31 mouse cellular contexts compared by ENCODE assay signal in the genomic region with DNA sequence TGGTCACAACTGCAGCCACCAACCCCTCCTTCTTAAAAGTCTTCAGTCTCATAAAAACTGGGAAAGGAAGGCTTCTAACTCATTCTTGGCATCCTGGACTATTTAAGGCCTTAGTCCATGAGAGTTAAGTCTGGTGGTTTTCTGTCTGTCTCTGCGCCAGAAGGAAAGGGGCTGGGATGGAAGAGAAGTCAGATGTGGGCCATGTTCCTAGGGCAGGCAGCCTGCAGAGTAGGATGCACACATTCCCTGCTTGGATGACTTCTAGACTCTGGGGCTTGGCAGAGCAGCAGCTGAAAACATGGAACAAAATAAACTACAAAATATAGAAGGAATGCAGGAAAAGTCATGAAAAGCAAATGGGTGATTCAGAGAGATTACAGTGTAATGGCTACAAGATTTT.
A peak's percentile ranks its signal among the peaks of the same experiment; 100 is the strongest.
DNase-seq lines count a peak whose midpoint lies in the region; ATAC-seq lines count a peak whose summit lies in the region.
"Had no signal": no experiment of that assay in that cellular context is flagged by ENCODE, and none has a peak within 500 bp of the region (broad histone marks: within the 10 kb centered on the region; RNA-seq: fewer than 3 reads in every experiment).

No protein-coding gene starts in this region.

- no peak overlapping the region for H3K4me3 ChIP-seq in lung, embryonic 15.5 days
- no peak overlapping the region for H3K4me3 ChIP-seq in embryonic facial prominence, embryonic 15.5 days (replicated peaks)
- H3K4me3 ChIP-seq: erythroblast, embryonic 14.5 days; forebrain, embryonic 12.5 days; heart, embryonic 15.5 days; kidney, embryonic 15.5 days; layer of hippocampus, adult 2 months; left cerebral cortex, adult 2 months; liver, embryonic 13.5 days; midbrain, embryonic 10.5 days; midbrain, embryonic 15.5 days; neural tube, embryonic 15.5 days had no signal

- intact Hi-C loops in heart, postnatal 25 days (cut with DNase I): no loop called here

- no peak for ATAC-seq in lung, embryonic 15.5 days (ENCODE audit: borderline replicate concordance, extremely low read depth, low FRiP score, low TSS enrichment)
- no peak for ATAC-seq in embryonic facial prominence, embryonic 15.5 days (ENCODE audit: insufficient number of reproducible peaks, low FRiP score, low TSS enrichment, low read depth)
- ATAC-seq: CD4-positive, CD25-positive, alpha-beta regulatory T cell, adult 4 months; forebrain, postnatal 0 days; intestine, postnatal 0 days; midbrain, embryonic 15.5 days had no signal

- H3K4me2 ChIP-seq in lung, embryonic 15.5 days: no peak overlapping the region
- H3K4me2 ChIP-seq in embryonic facial prominence, embryonic 15.5 days (replicated peaks): no peak overlapping the region
- H3K4me2 ChIP-seq: forebrain, embryonic 12.5 days; heart, embryonic 15.5 days; hindbrain, embryonic 14.5 days; kidney, embryonic 15.5 days; liver, embryonic 13.5 days; midbrain, embryonic 15.5 days; neural tube, embryonic 15.5 days had no signal

- 85% methylated on average over 1 of the region's 1 CpGs for WGBS in lung, embryonic 15.5 days
- 53% methylated on average over 1 of the region's 1 CpGs for WGBS in embryonic facial prominence, embryonic 15.5 days

- DNase-seq in heart, adult 11 months: peak; percentile 92
- no peak for DNase-seq in heart, postnatal 25 days (ENCODE audit: low spot score)
- no peak for DNase-seq in lung, postnatal 14 days
- DNase-seq in NIH3T3 (ENCODE audit: low read depth): peak; percentile 74
- DNase-seq in cerebellum, postnatal 36 days: no peak
- no peak for DNase-seq in spleen, postnatal 36 days (ENCODE audit: low spot score in 2 of 2)
- DNase-seq: adrenal gland, adult 8-10 months; cerebellum, adult 2 months; cerebellum, postnatal 14 days; forebrain, postnatal 0 days; kidney, postnatal 36 days; liver, embryonic 13.5 days; lung, adult 2 months; retina, postnatal 1 day; right cerebral cortex, postnatal 14 days; thymus, adult 2 months; thymus, postnatal 36 days had no signal

- peaks cover 29% of the 10 kb centered on the region for H3K4me1 ChIP-seq in lung, embryonic 15.5 days
- peaks cover 11% of the 10 kb centered on the region for H3K4me1 ChIP-seq in embryonic facial prominence, embryonic 15.5 days
- H3K4me1 ChIP-seq: forebrain, embryonic 12.5 days; kidney, embryonic 15.5 days; liver, embryonic 13.5 days; midbrain, embryonic 10.5 days; midbrain, embryonic 15.5 days; neural tube, embryonic 15.5 days had no signal

- H3K9ac ChIP-seq in lung, embryonic 15.5 days: no peak overlapping the region
- H3K9ac ChIP-seq in embryonic facial prominence, embryonic 15.5 days: no peak overlapping the region
- H3K9ac ChIP-seq: forebrain, embryonic 12.5 days; forebrain, postnatal 0 days; heart, embryonic 15.5 days; hindbrain, embryonic 14.5 days; kidney, embryonic 15.5 days; liver, embryonic 13.5 days; midbrain, embryonic 15.5 days; neural tube, embryonic 15.5 days had no signal

- H3K9me3 ChIP-seq in lung, embryonic 15.5 days: no peaks in the 10 kb centered on the region
- H3K9me3 ChIP-seq in embryonic facial prominence, embryonic 15.5 days (replicated peaks): no peaks in the 10 kb centered on the region
- H3K9me3 ChIP-seq: forebrain, embryonic 12.5 days; heart, embryonic 15.5 days; kidney, embryonic 15.5 days; liver, embryonic 13.5 days; midbrain, embryonic 10.5 days; midbrain, embryonic 15.5 days; neural tube, embryonic 15.5 days had no signal

- no peaks in the 10 kb centered on the region for H3K27me3 ChIP-seq in lung, embryonic 15.5 days
- no peaks in the 10 kb centered on the region for H3K27me3 ChIP-seq in embryonic facial prominence, embryonic 15.5 days
- H3K27me3 ChIP-seq: forebrain, embryonic 12.5 days; heart, embryonic 15.5 days; kidney, embryonic 15.5 days; liver, embryonic 13.5 days; midbrain, embryonic 15.5 days; neural tube, embryonic 15.5 days had no signal

- H3K36me3 ChIP-seq in lung, embryonic 15.5 days: no peaks in the 10 kb centered on the region
- no peaks in the 10 kb centered on the region for H3K36me3 ChIP-seq in embryonic facial prominence, embryonic 15.5 days
- H3K36me3 ChIP-seq: forebrain, embryonic 12.5 days; heart, embryonic 15.5 days; kidney, embryonic 15.5 days; liver, embryonic 13.5 days; midbrain, embryonic 10.5 days; midbrain, embryonic 15.5 days; neural tube, embryonic 15.5 days had no signal

- peak overlapping the region; percentile 21; the same call in 1 of the 2 replicates for H3K27ac ChIP-seq in lung, embryonic 15.5 days
- peak overlapping the region; percentile 28; the same call in 1 of the 2 replicates for H3K27ac ChIP-seq in embryonic facial prominence, embryonic 15.5 days (replicated peaks)
- H3K27ac ChIP-seq: forebrain, embryonic 12.5 days; heart, embryonic 15.5 days; hindbrain, embryonic 14.5 days; kidney, embryonic 15.5 days; layer of hippocampus, adult 2 months; left cerebral cortex, adult 2 months; liver, embryonic 13.5 days; midbrain, embryonic 10.5 days; midbrain, embryonic 15.5 days; neural tube, embryonic 15.5 days had no signal

Comparison
In these comparisons a context has a peak if more than half of its experiments do, and no peak if none do; other contexts are left out.
1. DNase-seq: peak in heart, adult 11 months (single experiment) and NIH3T3 (single experiment); none in heart, postnatal 25 days (single experiment), lung, postnatal 14 days (single experiment), cerebellum, postnatal 36 days (0 of 2) and spleen, postnatal 36 days (0 of 2).